Mouse (Mus musculus): ENCODE measurements around the gene Stpg2.
"Not testable (repeated sequence)": the region's sequence is repeated elsewhere in the genome, so short reads cannot be mapped to it uniquely, and the experiment has no call there.

Gene Stpg2

GRCm38 (mm10) chr3:139205444-139205998 lies at the start of gene Stpg2:
Stpg2 (plus strand) TSS chr3:139205694.
- DNase-seq (ENCODE audit: low spot score in 2 of 2) = peak; percentile 88 to 91

DNA sequence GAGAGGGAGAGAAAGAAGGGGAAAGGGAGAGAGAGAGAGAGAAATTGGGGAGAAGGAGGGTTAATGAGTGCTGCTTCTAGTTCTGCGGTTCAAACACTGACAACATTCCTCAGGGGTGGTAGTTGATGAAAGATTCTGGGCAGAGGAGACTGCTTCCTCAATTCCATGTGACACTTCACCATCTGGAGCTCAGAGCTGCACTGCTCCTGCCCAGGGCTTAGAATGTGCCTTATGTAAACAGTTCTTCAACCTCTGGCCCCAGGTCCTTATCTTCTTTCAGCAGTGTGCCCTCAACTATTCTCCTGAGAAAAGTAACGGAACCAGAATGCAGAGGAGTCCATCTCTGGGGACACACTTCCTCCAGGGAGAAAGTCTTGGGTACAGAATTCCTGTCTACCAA lies 43.3 kb upstream of the Stpg2 start:
- DNase-seq (ENCODE audit: low spot score in 2 of 2) = no peak

GRCm38 (mm10) chr3:139162658-139163057 lies 42.8 kb upstream of the Stpg2 start:
- DNase-seq (ENCODE audit: low spot score in 2 of 2) = no peak

- DNase-seq (ENCODE audit: low spot score in 2 of 2) = no peak
These were observed 36.8 kb upstream of the Stpg2 start for GRCm38 (mm10) chr3:139168510-139169269.

DNA sequence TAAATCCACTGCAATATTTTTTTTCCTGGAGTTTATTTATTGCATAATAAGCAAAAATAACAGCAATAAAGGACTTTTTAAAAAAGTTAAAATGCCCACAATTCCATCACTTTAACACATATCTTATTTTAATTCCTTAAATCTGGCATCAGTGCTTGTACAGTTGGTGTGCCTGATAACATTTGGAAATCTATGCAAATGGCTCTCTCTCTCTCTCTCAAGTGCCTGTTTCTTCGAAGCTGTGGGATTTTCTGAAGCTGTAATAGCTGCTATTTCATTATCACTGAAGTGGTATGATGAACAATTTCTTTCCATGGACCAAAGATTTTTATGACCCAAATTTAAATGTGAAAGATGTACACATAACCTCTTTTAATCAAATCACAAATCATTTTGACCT lies 35.8 kb upstream of the Stpg2 start:
- DNase-seq (ENCODE audit: low spot score in 2 of 2) = no peak

DNA sequence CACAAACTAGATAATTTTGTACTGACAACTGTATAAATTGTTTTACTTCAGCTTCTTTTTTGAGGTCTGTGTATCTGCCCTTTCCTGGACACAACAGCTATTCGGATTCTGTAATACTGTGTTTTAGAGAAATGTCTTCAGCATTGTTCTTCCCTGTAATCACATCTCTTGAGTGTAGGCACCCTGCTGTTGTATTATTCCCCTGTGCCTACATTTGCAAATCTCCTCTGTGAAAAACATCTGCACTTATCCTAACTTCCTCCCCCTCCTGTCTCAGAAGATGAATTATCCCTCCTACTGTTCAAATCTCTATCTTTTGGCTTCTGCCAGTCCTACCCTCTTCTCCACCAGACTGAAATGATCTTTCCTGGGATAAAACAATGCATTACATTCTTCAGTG lies 28.6 kb upstream of the Stpg2 start:
- DNase-seq (ENCODE audit: low spot score in 2 of 2) = no peak

- DNase-seq (ENCODE audit: low spot score in 2 of 2) = no peak
These were observed 14.0 kb upstream of the Stpg2 start for GRCm38 (mm10) chr3:139191541-139191940.

- DNase-seq (ENCODE audit: low spot score in 2 of 2) = no peak
These were observed 11.6 kb upstream of the Stpg2 start for GRCm38 (mm10) chr3:139193917-139194316.

GRCm38 (mm10) chr3:139198412-139198811 lies 7.1 kb upstream of the Stpg2 start:
- DNase-seq (ENCODE audit: low spot score in 2 of 2) = no peak

GRCm38 (mm10) chr3:139200324-139200723 lies 5.2 kb upstream of the Stpg2 start:
- DNase-seq (ENCODE audit: low spot score in 2 of 2) = no peak

GRCm38 (mm10) chr3:139216945-139217344 lies 11.5 kb downstream of the Stpg2 start:
- DNase-seq (ENCODE audit: low spot score in 2 of 2) = no peak

DNA sequence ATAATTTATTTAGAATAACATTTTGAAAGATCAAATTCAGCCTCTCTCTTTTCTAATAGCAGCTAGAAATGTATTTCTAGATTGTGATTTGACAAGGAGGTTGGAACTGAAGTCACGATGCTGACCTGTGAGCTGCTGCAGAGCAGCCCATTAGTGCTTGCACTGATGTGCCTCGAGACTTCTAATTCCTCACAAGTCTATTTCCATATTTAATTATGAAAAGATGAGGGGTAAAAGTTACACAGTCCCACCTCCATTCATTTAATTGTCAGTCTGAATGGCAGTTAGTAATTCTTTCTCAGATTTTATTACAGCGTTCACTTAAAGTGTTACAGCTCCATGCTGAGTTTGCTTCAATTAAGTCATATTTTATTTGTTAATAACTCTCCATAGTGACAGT lies 19.6 kb downstream of the Stpg2 start:
- no peak for DNase-seq (ENCODE audit: low spot score in 2 of 2)

GRCm38 (mm10) chr3:139226811-139227210 lies 21.3 kb downstream of the Stpg2 start:
- no peak for DNase-seq (ENCODE audit: low spot score in 2 of 2)

- DNase-seq (ENCODE audit: low spot score in 2 of 2) = no peak
These were observed 39.7 kb downstream of the Stpg2 start for GRCm38 (mm10) chr3:139245219-139245618.

DNA sequence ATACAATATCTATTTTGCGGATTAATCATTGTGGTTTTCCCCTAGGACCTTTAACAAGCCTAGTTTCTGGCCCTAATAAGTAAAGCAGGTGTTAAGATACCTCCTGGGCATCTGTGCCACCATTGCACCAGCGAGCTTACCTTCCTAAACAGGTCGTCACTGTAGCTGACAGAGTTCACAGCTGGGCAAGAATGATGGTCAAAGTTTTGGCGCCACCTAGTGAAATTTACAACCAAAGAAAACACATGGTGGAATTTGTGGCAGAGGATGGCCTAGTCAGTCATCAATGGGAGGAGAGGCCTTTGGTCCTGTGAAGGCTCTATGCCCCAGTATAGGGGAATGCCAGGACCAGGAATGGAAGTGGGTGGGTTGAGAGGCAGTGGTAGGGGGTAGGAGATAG lies 41.0 kb downstream of the Stpg2 start:
- DNase-seq (ENCODE audit: low spot score in 2 of 2) = no peak

- DNase-seq (ENCODE audit: low spot score in 2 of 2) = not testable (repeated sequence)
These were observed 56.9 kb downstream of the Stpg2 start for GRCm38 (mm10) chr3:139262359-139262758.

GRCm38 (mm10) chr3:139297909-139298308 lies 92.4 kb downstream of the Stpg2 start:
- no peak for DNase-seq (ENCODE audit: low spot score in 2 of 2)

- DNase-seq (ENCODE audit: low spot score in 2 of 2) = no peak
These were observed 102.8 kb downstream of the Stpg2 start for GRCm38 (mm10) chr3:139308078-139308809.

DNA sequence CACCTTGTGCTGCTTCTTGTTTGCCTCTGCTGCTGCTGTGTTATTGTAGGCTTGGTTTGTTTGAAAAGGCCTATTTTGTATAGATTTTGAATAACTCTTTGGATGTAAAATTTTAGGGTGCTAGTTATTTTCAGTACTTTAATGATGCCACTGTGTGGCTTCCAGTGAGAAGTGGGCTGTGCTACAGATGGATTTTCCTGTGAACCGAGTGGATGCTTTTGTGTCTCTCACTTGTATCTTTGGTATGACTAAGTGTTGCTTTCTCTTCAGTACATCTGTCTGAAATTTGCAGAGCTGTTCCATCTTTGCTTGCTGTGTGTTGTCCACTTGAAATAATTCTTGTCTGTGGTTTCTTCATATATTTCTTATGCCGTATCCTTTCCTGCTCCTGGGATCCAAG lies 106.2 kb downstream of the Stpg2 start:
- DNase-seq (ENCODE audit: low spot score in 2 of 2) = peak in 1 of 2 experiments; percentile 19

- no peak for DNase-seq (ENCODE audit: low spot score in 2 of 2)
These were observed 175.0 kb downstream of the Stpg2 start for GRCm38 (mm10) chr3:139380494-139380893.

- peak in 1 of 2 experiments; percentile 13 for DNase-seq (ENCODE audit: low spot score in 2 of 2)
These were observed 191.8 kb downstream of the Stpg2 start for GRCm38 (mm10) chr3:139397077-139397865.

GRCm38 (mm10) chr3:139404673-139405072 lies 199.2 kb downstream of the Stpg2 start:
- DNase-seq (ENCODE audit: low spot score in 2 of 2) = no peak

Measured in frontal cortex, postnatal 25 days (tissue).